Comparison of ENCODE assay signal across 7 mouse cellular contexts in genomic region chr11:33162998-33163506, GRCm38 (mm10). TPM values are rescaled to one million over a fixed set of nuclear protein-coding genes. Genes with fewer than 3 reads are reported as not detected.
DNase-seq lines count a peak whose midpoint lies in the region; ATAC-seq lines count a peak whose summit lies in the region.

Gene Npm1, minus strand, starts transcription at chr11:33163206.

- H3K9ac ChIP-seq in embryonic facial prominence, embryonic 12.5 days = peak within 1 kb of the TSS; percentile 98
- peak within 1 kb of the TSS; percentile 91 for H3K9ac ChIP-seq in limb, embryonic 11.5 days (ENCODE audit: low read length)
- H3K9ac ChIP-seq in midbrain, embryonic 14.5 days (replicated peaks; ENCODE audit: low read length) = peak within 1 kb of the TSS; percentile 87

- H3K27ac ChIP-seq in embryonic facial prominence, embryonic 12.5 days = peak within 1 kb of the TSS; percentile 92
- peak within 1 kb of the TSS; percentile 68 for H3K27ac ChIP-seq in limb, embryonic 11.5 days (replicated peaks; ENCODE audit: low read depth, low read length)
- peak within 1 kb of the TSS; percentile 98 for H3K27ac ChIP-seq in midbrain, embryonic 14.5 days (replicated peaks; ENCODE audit: low read depth, low read length)

- peaks cover 30% of the 10 kb centered on the region for H3K36me3 ChIP-seq in embryonic facial prominence, embryonic 12.5 days
- H3K36me3 ChIP-seq in limb, embryonic 11.5 days (ENCODE audit: control insufficient read depth, insufficient read depth, low read length) = peaks cover 6% of the 10 kb centered on the region
- H3K36me3 ChIP-seq in midbrain, embryonic 14.5 days (ENCODE audit: control insufficient read depth, insufficient read depth, low read length) = peaks cover 30% of the 10 kb centered on the region

- peak; percentile 99 for DNase-seq in adrenal gland, postnatal 25 days
- peak; percentile 100 for DNase-seq in heart, adult 11 months
- DNase-seq in kidney, adult 18-20 months = peak; percentile 99
- peak; percentile 100 for DNase-seq in limb, embryonic 11.5 days (ENCODE audit: low spot score)
- peak; percentile 100 for DNase-seq in midbrain, embryonic 14.5 days
- DNase-seq in spleen, adult 18-20 months = peak; percentile 99

- peaks cover 11% of the 10 kb centered on the region for H3K4me1 ChIP-seq in embryonic facial prominence, embryonic 12.5 days
- no peaks in the 10 kb centered on the region for H3K4me1 ChIP-seq in limb, embryonic 11.5 days (ENCODE audit: control insufficient read depth, insufficient read depth, low read length)
- H3K4me1 ChIP-seq in midbrain, embryonic 14.5 days (ENCODE audit: control insufficient read depth, insufficient read depth, low read length) = peaks cover 12% of the 10 kb centered on the region

- no peaks in the 10 kb centered on the region for H3K9me3 ChIP-seq in embryonic facial prominence, embryonic 12.5 days
- H3K9me3 ChIP-seq in limb, embryonic 11.5 days (ENCODE audit: control insufficient read depth, low read length) = no peaks in the 10 kb centered on the region
- no peaks in the 10 kb centered on the region for H3K9me3 ChIP-seq in midbrain, embryonic 14.5 days (ENCODE audit: control insufficient read depth, low read length)

- H3K4me2 ChIP-seq in embryonic facial prominence, embryonic 12.5 days (replicated peaks) = peak within 1 kb of the TSS; percentile 91
- H3K4me2 ChIP-seq in limb, embryonic 11.5 days (ENCODE audit: low read depth, severe bottlenecking) = peak within 1 kb of the TSS; percentile 91
- H3K4me2 ChIP-seq in midbrain, embryonic 14.5 days (ENCODE audit: low read length) = peak within 1 kb of the TSS; percentile 73

- ATAC-seq in embryonic facial prominence, embryonic 12.5 days (ENCODE audit: insufficient number of reproducible peaks, insufficient read depth, low FRiP score, low TSS enrichment) = peak; percentile 93
- peak; percentile 96 for ATAC-seq in limb, embryonic 11.5 days (ENCODE audit: insufficient number of reproducible peaks, low FRiP score, low TSS enrichment, low read depth)
- peak; percentile 97 for ATAC-seq in midbrain, embryonic 14.5 days (ENCODE audit: low FRiP score, low TSS enrichment)

- no peaks in the 10 kb centered on the region for H3K27me3 ChIP-seq in embryonic facial prominence, embryonic 12.5 days
- no peaks in the 10 kb centered on the region for H3K27me3 ChIP-seq in limb, embryonic 11.5 days (ENCODE audit: control insufficient read depth, insufficient read depth, low read length)
- H3K27me3 ChIP-seq in midbrain, embryonic 14.5 days (ENCODE audit: control insufficient read depth, insufficient read depth, low read length) = no peaks in the 10 kb centered on the region

- 4% methylated on average over 48 of the region's 49 CpGs for WGBS in embryonic facial prominence, embryonic 12.5 days
- 2% methylated on average over 49 of the region's 49 CpGs for WGBS in limb, embryonic 11.5 days
- WGBS in midbrain, embryonic 14.5 days = 3% methylated on average over 49 of the region's 49 CpGs

- peak within 1 kb of the TSS; percentile 100 for H3K4me3 ChIP-seq in embryonic facial prominence, embryonic 12.5 days
- H3K4me3 ChIP-seq in limb, embryonic 11.5 days (ENCODE audit: low read depth, low read length) = peak within 1 kb of the TSS; percentile 82
- peak within 1 kb of the TSS; percentile 93 for H3K4me3 ChIP-seq in midbrain, embryonic 14.5 days (replicated peaks; ENCODE audit: low read depth, low read length)

RNA-seq across cellular contexts. Expression of gene Npm1, which starts in this region (rescaled TPM):
- 285 and 327 TPM in 2 replicates for total RNA-seq in adrenal gland, postnatal 25 days (2021)
- 922 and 970 TPM in 2 replicates for polyA plus RNA-seq in embryonic facial prominence, embryonic 12.5 days (2016; fragmentation: Nextera tagmentation; extraction: Ambion mirVana)
- polyA plus RNA-seq in limb, embryonic 11.5 days (2014; fragmentation: Nextera tagmentation; extraction: Ambion mirVana) = 1,519 and 1,530 TPM in 2 replicates
- polyA plus RNA-seq in midbrain, embryonic 14.5 days (2014; fragmentation: Nextera tagmentation; extraction: Ambion mirVana) = 485 and 506 TPM in 2 replicates

Comparison
In these comparisons a context has a peak if more than half of its experiments do, and no peak if none do; other contexts are left out.
1. Peak in every context shown above with its lines: DNase-seq, ATAC-seq, H3K4me3 ChIP-seq and H3K27ac ChIP-seq.